Mouse (Mus musculus) kidney, adult 8-10 months (tissue): ENCODE measurements around the gene Zfhx3.

Experiments used
- DNase-seq, 2 experiments: peaks; one replicate each; pipeline ENCODE4 v3.0.0; 2022

Gene Zfhx3

GRCm38 (mm10) chr8:108759511-108760330, 817.3 kb downstream of the Zfhx3 start:
- peak in 1 of 2 experiments; percentile 66 for DNase-seq

GRCm38 (mm10) chr8:108760745-108761144, 818.3 kb downstream of the Zfhx3 start:
- DNase-seq: no peak

GRCm38 (mm10) chr8:108762567-108762966, 820.1 kb downstream of the Zfhx3 start:
- DNase-seq: no peak

- no peak for DNase-seq
Measured at GRCm38 (mm10) chr8:108764403-108765194, 822.2 kb downstream of the Zfhx3 start.

- no peak for DNase-seq
Measured at GRCm38 (mm10) chr8:108766102-108766501, 823.7 kb downstream of the Zfhx3 start.

GRCm38 (mm10) chr8:108768051-108768450, 825.6 kb downstream of the Zfhx3 start:
- no peak for DNase-seq

- DNase-seq: no peak
Measured at GRCm38 (mm10) chr8:108770334-108770733, 827.9 kb downstream of the Zfhx3 start.

GRCm38 (mm10) chr8:108773436-108773835, 831.0 kb downstream of the Zfhx3 start:
- no peak for DNase-seq

- DNase-seq: no peak
Measured at GRCm38 (mm10) chr8:108778063-108778462, 835.6 kb downstream of the Zfhx3 start.

- no peak for DNase-seq
Measured at GRCm38 (mm10) chr8:108778551-108778950, 836.1 kb downstream of the Zfhx3 start.

GRCm38 (mm10) chr8:108780766-108781165, 838.3 kb downstream of the Zfhx3 start:
- DNase-seq: no peak

- no peak for DNase-seq
Measured at GRCm38 (mm10) chr8:108781192-108781591, 838.7 kb downstream of the Zfhx3 start.

GRCm38 (mm10) chr8:108783155-108783554, 840.7 kb downstream of the Zfhx3 start:
- no peak for DNase-seq

- DNase-seq: no peak
Measured at GRCm38 (mm10) chr8:108788156-108788761, 845.8 kb downstream of the Zfhx3 start.

GRCm38 (mm10) chr8:108788762-108789157, 846.3 kb downstream of the Zfhx3 start:
- no peak for DNase-seq

GRCm38 (mm10) chr8:108790559-108791293, 848.3 kb downstream of the Zfhx3 start:
- peak; percentile 20 to 42 for DNase-seq

- no peak for DNase-seq
Measured at GRCm38 (mm10) chr8:108796076-108796475, 853.6 kb downstream of the Zfhx3 start.

- DNase-seq: no peak
Measured at GRCm38 (mm10) chr8:108796882-108797281, 854.4 kb downstream of the Zfhx3 start.

GRCm38 (mm10) chr8:108798012-108798411, 855.6 kb downstream of the Zfhx3 start:
- DNase-seq: peak; percentile 75 to 76

- DNase-seq: no peak
Measured at GRCm38 (mm10) chr8:108799250-108799649, 856.8 kb downstream of the Zfhx3 start.

- no peak for DNase-seq
Measured at GRCm38 (mm10) chr8:108800357-108800756, 857.9 kb downstream of the Zfhx3 start.

GRCm38 (mm10) chr8:108803017-108803416, 860.6 kb downstream of the Zfhx3 start:
- DNase-seq: no peak

- no peak for DNase-seq
Measured at GRCm38 (mm10) chr8:108811694-108812093, 869.2 kb downstream of the Zfhx3 start.
